Mouse (Mus musculus): Measurements from ENCODE around the gene Zfp94. TPM values are rescaled to one million over a fixed set of nuclear protein-coding genes. Genes with fewer than 3 reads are reported as not detected.

Zfp94 gene
- total RNA-seq, 2 experiments from 2014 or later: 12.2 to 14.8 TPM

- DNase-seq: no peak
Observed at GRCm38 (mm10) chr7:24271191-24271590, 45.3 kb downstream of the Zfp94 start.

- DNase-seq: peak; percentile 79 to 84
Observed at GRCm38 (mm10) chr7:24270288-24270672, 46.2 kb downstream of the Zfp94 start, which contains the start of gene Zfp93. Gene Zfp93 (plus strand): TSS chr7:24270420.

- DNase-seq: no peak
Observed at GRCm38 (mm10) chr7:24269667-24270287, 46.7 kb downstream of the Zfp94 start.

- no peak for DNase-seq
Observed at GRCm38 (mm10) chr7:24269256-24269655, 47.2 kb downstream of the Zfp94 start.

GRCm38 (mm10) chr7:24268176-24269155 lies 48.0 kb downstream of the Zfp94 start:
- no peak for DNase-seq

- DNase-seq: no peak
Observed at GRCm38 (mm10) chr7:24260000-24260312, 56.5 kb downstream of the Zfp94 start.

- DNase-seq: no peak
Observed at GRCm38 (mm10) chr7:24259306-24259999, 57.0 kb downstream of the Zfp94 start.

GRCm38 (mm10) chr7:24254633-24255474 lies 61.6 kb downstream of the Zfp94 start, which contains the start of gene Zfp108:
Gene Zfp108 (plus strand): TSS chr7:24254794.
- peak; percentile 85 to 86 for DNase-seq

- DNase-seq: no peak
Observed at GRCm38 (mm10) chr7:24253779-24254615, 62.5 kb downstream of the Zfp94 start.

Small RNAs within 50 kb of the gene (microRNA-seq; reads per million reads assigned to microRNA genes)
- gene Gm27592: 0 reads per million in 2 experiments

Other genes starting within 250 kb of the Zfp94 start
- gene Zfp180, start 234.7 kb downstream of the Zfp94 start, total RNA-seq (2021): 10 to 100 TPM; 43.3 to 44.5 TPM
- gene Zfp112, start 204.4 kb downstream of the Zfp94 start, total RNA-seq (2021): 10 to 100 TPM; 12.1 to 12.3 TPM
- 10 to 100 TPM; 22.0 to 23.0 TPM for gene Zfp235, start 182.5 kb downstream of the Zfp94 start, total RNA-seq (2021)
- gene Zfp114, start 141.6 kb downstream of the Zfp94 start, total RNA-seq (2021): 1 to 10 TPM; 3.3 to 3.9 TPM
- gene Zfp111, start 105.2 kb downstream of the Zfp94 start, total RNA-seq (2021): 10 to 100 TPM; 13.7 to 14.7 TPM
- 10 to 100 TPM in 1 of 2 experiments, 1 to 10 TPM in 1; 8.8 to 10.4 TPM for gene Zfp109, start 79.1 kb downstream of the Zfp94 start, total RNA-seq (2021)
- gene Zfp108, start 61.9 kb downstream of the Zfp94 start, total RNA-seq (2021): 1 to 10 TPM; 7.8 to 9.7 TPM
- 10 to 100 TPM; 12.3 to 13.9 TPM for gene Zfp93, start 46.2 kb downstream of the Zfp94 start, total RNA-seq (2021)
- 10 to 100 TPM; 23.6 to 25.6 TPM for gene Zfp61, start 15.4 kb downstream of the Zfp94 start, total RNA-seq (2021)
- gene Tescl, start 17.3 kb upstream of the Zfp94 start, total RNA-seq (2021): not detected
- not detected for gene Lypd5, start 32.5 kb upstream of the Zfp94 start, total RNA-seq (2021)
- under 1 TPM; 0.17 to 0.48 TPM for gene Kcnn4, start 53.6 kb upstream of the Zfp94 start, total RNA-seq (2021)
- gene Smg9, start 83.0 kb upstream of the Zfp94 start, total RNA-seq (2021): 10 to 100 TPM; 33.8 to 39.0 TPM
- not detected for gene Irgc1, start 135.6 kb upstream of the Zfp94 start, total RNA-seq (2021)
- under 1 TPM in 1 of 2 experiments, not detected in 1; 0.68 TPM for gene Plaur, start 145.8 kb upstream of the Zfp94 start, total RNA-seq (2021)
- 100 to 1,000 TPM; 137 to 142 TPM for gene Cadm4, start 165.4 kb upstream of the Zfp94 start, total RNA-seq (2021)
- gene Zfp428, start 190.3 kb upstream of the Zfp94 start, total RNA-seq (2021): 10 to 100 TPM; 36.2 to 42.1 TPM
- not detected for gene AC161166.1, start 195.8 kb upstream of the Zfp94 start, total RNA-seq (2021)
- 10 to 100 TPM; 67.7 to 69.6 TPM for gene Irgq, start 214.0 kb upstream of the Zfp94 start, total RNA-seq (2021)
- not detected for gene Pinlyp, start 229.5 kb upstream of the Zfp94 start, total RNA-seq (2021)
- gene Xrcc1, start 229.6 kb upstream of the Zfp94 start, total RNA-seq (2021): 10 to 100 TPM; 34.2 to 37.7 TPM